Mouse (Mus musculus): Measurements from ENCODE around the gene Nktr. TPM values are rescaled to one million over a fixed set of nuclear protein-coding genes. Genes with fewer than 3 reads are reported as not detected.

Gene Nktr
- polyA plus RNA-seq, 1 experiment from 2014 or later, result 43.6 TPM

GRCm38 (mm10) chr9:121675556-121675955, 43.4 kb upstream of the Nktr start:
- WGBS, result 86% methylated on average over 2 of the region's 2 CpGs
- H3K9me3 ChIP-seq (ENCODE audit: low read length), result no peaks in the 10 kb centered on the region
- no peak overlapping the region for H3K4me2 ChIP-seq (replicated peaks; ENCODE audit: low read depth, low read length)
- H3K27me3 ChIP-seq (replicated peaks; ENCODE audit: insufficient read depth, low read length), result 0 out of 2 replicates have a peak, but pooled peaks cover 4% of the 10 kb centered on the region
- H3K36me3 ChIP-seq (ENCODE audit: insufficient read depth, low read length), result no peaks in the 10 kb centered on the region
- no peak overlapping the region for H3K4me3 ChIP-seq (ENCODE audit: low read depth, low read length)
- no peak overlapping the region for H3K9ac ChIP-seq (replicated peaks; ENCODE audit: low read depth)
- TF ChIP-seq EP300 (IDR thresholded peaks at IDR 0.05), result no peak
- no peak for TF ChIP-seq CTCF (IDR thresholded peaks at IDR 0.05)
- DNase-seq (ENCODE audit: low spot score) (no peak), ATAC-seq (no peak)
- peaks cover 11% of the 10 kb centered on the region for H3K4me1 ChIP-seq (ENCODE audit: insufficient read depth, low read depth, low read length)
- no peak overlapping the region for H3K27ac ChIP-seq (ENCODE audit: low read length)

GRCm38 (mm10) chr9:121677069-121677468, 41.9 kb upstream of the Nktr start:
- Histone ChIP-seq H3K4me3 (ENCODE audit: low read depth, low read length) (no peak overlapping the region), H3K9me3 (ENCODE audit: low read length) (no peaks in the 10 kb centered on the region), H3K36me3 (ENCODE audit: insufficient read depth, low read length) (no peaks in the 10 kb centered on the region), H3K27ac (ENCODE audit: low read length) (no peak overlapping the region), H3K4me2 (replicated peaks; ENCODE audit: low read depth, low read length) (no peak overlapping the region), H3K9ac (replicated peaks; ENCODE audit: low read depth) (no peak overlapping the region), H3K27me3 (replicated peaks; ENCODE audit: insufficient read depth, low read length) (no peaks in the 10 kb centered on the region), H3K4me1 (ENCODE audit: insufficient read depth, low read depth, low read length) (peaks cover 7% of the 10 kb centered on the region; the same call in 1 of the 2 replicates)
- ATAC-seq (peak; percentile 54), DNase-seq (ENCODE audit: low spot score) (peak; percentile 48)
- TF ChIP-seq EP300 (IDR thresholded peaks at IDR 0.05) (no peak), CTCF (IDR thresholded peaks at IDR 0.05) (no peak)
- WGBS, result 34% methylated on average over 4 of the region's 4 CpGs

- Histone ChIP-seq H3K27me3 (replicated peaks; ENCODE audit: insufficient read depth, low read length) (no peaks in the 10 kb centered on the region), H3K4me1 (ENCODE audit: insufficient read depth, low read depth, low read length) (peaks cover 7% of the 10 kb centered on the region; the same call in 1 of the 2 replicates), H3K9me3 (ENCODE audit: low read length) (no peaks in the 10 kb centered on the region), H3K9ac (replicated peaks; ENCODE audit: low read depth) (no peak overlapping the region), H3K4me3 (ENCODE audit: low read depth, low read length) (no peak overlapping the region), H3K4me2 (replicated peaks; ENCODE audit: low read depth, low read length) (no peak overlapping the region), H3K36me3 (ENCODE audit: insufficient read depth, low read length) (no peaks in the 10 kb centered on the region), H3K27ac (ENCODE audit: low read length) (no peak overlapping the region)
- ATAC-seq (peak; percentile 72), DNase-seq (ENCODE audit: low spot score) (peak; percentile 69)
- no peak for TF ChIP-seq CTCF (IDR thresholded peaks at IDR 0.05)
- peak; percentile 94 for TF ChIP-seq EP300 (IDR thresholded peaks at IDR 0.05)
- WGBS, result 20% methylated on average over 8 of the region's 8 CpGs
These were observed 41.5 kb upstream of the Nktr start for GRCm38 (mm10) chr9:121677476-121677875.

- 22% methylated on average over 6 of the region's 6 CpGs for WGBS
- no peak for TF ChIP-seq EP300 (IDR thresholded peaks at IDR 0.05)
- TF ChIP-seq CTCF (IDR thresholded peaks at IDR 0.05), result peak; percentile 91
- DNase-seq (ENCODE audit: low spot score) (peak; percentile 86), ATAC-seq (peak; percentile 53)
- no peaks in the 10 kb centered on the region for H3K36me3 ChIP-seq (ENCODE audit: insufficient read depth, low read length)
- no peak overlapping the region for H3K27ac ChIP-seq (ENCODE audit: low read length)
- peaks cover 7% of the 10 kb centered on the region; the same call in 1 of the 2 replicates for H3K4me1 ChIP-seq (ENCODE audit: insufficient read depth, low read depth, low read length)
- H3K9ac ChIP-seq (replicated peaks; ENCODE audit: low read depth), result no peak overlapping the region
- H3K4me2 ChIP-seq (replicated peaks; ENCODE audit: low read depth, low read length), result no peak overlapping the region
- H3K27me3 ChIP-seq (replicated peaks; ENCODE audit: insufficient read depth, low read length), result no peaks in the 10 kb centered on the region
- H3K4me3 ChIP-seq (ENCODE audit: low read depth, low read length), result no peak overlapping the region
- no peaks in the 10 kb centered on the region for H3K9me3 ChIP-seq (ENCODE audit: low read length)
These were observed 39.4 kb upstream of the Nktr start for GRCm38 (mm10) chr9:121679549-121679948.

GRCm38 (mm10) chr9:121681191-121681590, 37.8 kb upstream of the Nktr start:
- Histone ChIP-seq H3K4me3 (ENCODE audit: low read depth, low read length) (no peak overlapping the region), H3K4me1 (ENCODE audit: insufficient read depth, low read depth, low read length) (peaks cover 7% of the 10 kb centered on the region; the same call in 1 of the 2 replicates), H3K27ac (ENCODE audit: low read length) (no peak overlapping the region), H3K9ac (replicated peaks; ENCODE audit: low read depth) (no peak overlapping the region), H3K9me3 (ENCODE audit: low read length) (no peaks in the 10 kb centered on the region), H3K27me3 (replicated peaks; ENCODE audit: insufficient read depth, low read length) (no peaks in the 10 kb centered on the region), H3K4me2 (replicated peaks; ENCODE audit: low read depth, low read length) (no peak overlapping the region), H3K36me3 (ENCODE audit: insufficient read depth, low read length) (peaks cover 5% of the 10 kb centered on the region; the same call in 1 of the 2 replicates)
- ATAC-seq (no peak), DNase-seq (ENCODE audit: low spot score) (no peak)
- 74% methylated on average over 8 of the region's 8 CpGs for WGBS
- TF ChIP-seq CTCF (IDR thresholded peaks at IDR 0.05) (no peak), EP300 (IDR thresholded peaks at IDR 0.05) (no peak)

- H3K9ac ChIP-seq (replicated peaks; ENCODE audit: low read depth), result no peak overlapping the region
- peaks cover 7% of the 10 kb centered on the region for H3K36me3 ChIP-seq (ENCODE audit: insufficient read depth, low read length)
- WGBS, result 70% methylated on average over 18 of the region's 18 CpGs
- H3K27me3 ChIP-seq (replicated peaks; ENCODE audit: insufficient read depth, low read length), result no peaks in the 10 kb centered on the region
- H3K27ac ChIP-seq (ENCODE audit: low read length), result no peak overlapping the region
- TF ChIP-seq CTCF (IDR thresholded peaks at IDR 0.05), result no peak
- no peak for TF ChIP-seq EP300 (IDR thresholded peaks at IDR 0.05)
- peaks cover 7% of the 10 kb centered on the region; the same call in 1 of the 2 replicates for H3K4me1 ChIP-seq (ENCODE audit: insufficient read depth, low read depth, low read length)
- no peaks in the 10 kb centered on the region for H3K9me3 ChIP-seq (ENCODE audit: low read length)
- no peak overlapping the region for H3K4me2 ChIP-seq (replicated peaks; ENCODE audit: low read depth, low read length)
- no peak for ATAC-seq
- no peak overlapping the region for H3K4me3 ChIP-seq (ENCODE audit: low read depth, low read length)
- no peak for DNase-seq (ENCODE audit: low spot score)
These were observed 36.8 kb upstream of the Nktr start for GRCm38 (mm10) chr9:121682037-121682680.
